Mouse (Mus musculus) right cerebral cortex, adult 2 months (tissue): Measurements from ENCODE around the gene Vmn1r13.
"Not testable (repeated sequence)": the region's sequence is repeated elsewhere in the genome, so short reads cannot be mapped to it uniquely, and the experiment has no call there.

Experiments used
- DNase-seq, 2 experiments: peaks; one replicate each; pipeline ENCODE4 v3.0.0; 2021 to 2022; ENCODE audit warnings: low spot score in 2 of 2

The Vmn1r13 gene

DNA sequence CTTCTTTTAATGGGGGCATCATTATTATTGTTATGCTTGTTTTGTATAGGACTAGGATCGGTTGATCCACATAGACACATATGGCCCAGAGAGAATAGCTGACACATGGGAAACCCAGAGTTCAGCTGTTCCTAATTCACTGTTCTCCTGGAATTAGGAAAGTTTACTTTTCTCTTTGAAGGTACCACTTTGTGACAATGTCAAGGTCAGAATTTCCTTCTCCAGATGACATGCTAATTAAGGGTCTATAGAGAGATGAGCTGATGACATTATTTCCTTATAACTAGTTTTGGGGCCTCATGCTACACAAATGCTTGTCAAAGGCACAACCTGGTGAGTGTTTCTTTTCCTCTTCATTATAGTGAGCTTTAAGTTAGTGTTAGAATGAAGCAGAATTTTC lies at the start of gene Vmn1r13:
Vmn1r13 (plus strand) TSS at position 301 of the 400 bp plus-strand sequence.
- DNase-seq, result not testable (repeated sequence)

GRCm38 (mm10) chr6:57156619-57157018 lies 46.5 kb upstream of the Vmn1r13 start, which contains the start of gene Vmn1r12:
TSS of gene Vmn1r12 (plus strand) at chr6:57156919.
- no peak for DNase-seq

DNA sequence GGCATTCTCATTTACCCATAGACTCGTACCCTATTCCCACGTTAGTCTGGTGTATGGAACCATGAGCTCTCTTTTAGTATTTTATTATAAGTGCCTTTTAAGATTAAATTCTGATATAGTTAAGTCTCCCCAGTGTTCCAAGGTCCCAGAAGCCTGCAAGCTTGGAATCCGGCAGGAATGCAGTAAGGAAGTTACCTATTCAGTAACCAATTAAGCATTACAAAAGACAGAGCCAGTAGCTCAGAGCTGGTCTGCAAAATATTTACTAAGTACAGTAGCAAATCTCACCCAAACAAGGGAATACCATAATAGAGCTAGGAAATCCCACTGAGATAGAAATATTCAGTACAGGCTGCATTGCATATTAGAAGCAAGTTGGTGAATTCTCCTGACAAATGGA lies 13.1 kb upstream of the Vmn1r13 start:
- DNase-seq, result not testable (repeated sequence)

GRCm38 (mm10) chr6:57231386-57231785 lies 28.3 kb downstream of the Vmn1r13 start, which contains the start of gene Vmn1r14:
TSS of gene Vmn1r14 (plus strand) at chr6:57231686.
- no peak for DNase-seq

GRCm38 (mm10) chr6:57257652-57258051 lies 54.6 kb downstream of the Vmn1r13 start, which contains the start of gene Vmn1r15:
TSS of gene Vmn1r15 (plus strand) at chr6:57257952.
- DNase-seq, result no peak

GRCm38 (mm10) chr6:57260990-57261389 lies 57.9 kb downstream of the Vmn1r13 start:
- DNase-seq, result no peak
